Mouse (Mus musculus) neural tube, embryonic 14.5 days (tissue): Measurements from ENCODE around the gene Tdgf1. TPM values are rescaled to one million over a fixed set of nuclear protein-coding genes. Genes with fewer than 3 reads are reported as not detected.

Experiments
- ATAC-seq: fragments of 200-750 bp; cut with Nextera tagmentation; 2 replicates; pipeline ENCODE4 v1.8.0; 2017; ENCODE audit warnings: low read depth, mild to moderate bottlenecking, moderate TSS enrichment, moderate library complexity
- H3K27ac ChIP-seq: fragments of 300-500 bp; sonication (generic); 2 replicates; pipeline ENCODE4 v1.5.1; 2014; ENCODE audit warnings: low read depth, mild to moderate bottlenecking, control low read depth, low read length, moderate library complexity, mixed read lengths
- H3K27me3 ChIP-seq: fragments of 300-500 bp; sonication (generic); 2 replicates; pipeline ENCODE4 v1.6.1; 2014; ENCODE audit warnings: low read length; ENCODE audit not compliant: control insufficient read depth, insufficient read depth
- H3K36me3 ChIP-seq: fragments of 300-500 bp; sonication (generic); 2 replicates; pipeline ENCODE4 v1.6.1; 2014; ENCODE audit warnings: low read length, mixed read lengths; ENCODE audit not compliant: control insufficient read depth, insufficient read depth
- H3K4me1 ChIP-seq: fragments of 300-500 bp; sonication (generic); 2 replicates; pipeline ENCODE4 v1.6.1; 2014; ENCODE audit warnings: low read length; ENCODE audit not compliant: control insufficient read depth, insufficient read depth
- H3K4me2 ChIP-seq: fragments of 300-500 bp; sonication (generic); 2 replicates; pipeline ENCODE4 v1.6.1; 2014; ENCODE audit warnings: mild to moderate bottlenecking, low read depth, low read length, control low read depth
- H3K4me3 ChIP-seq: fragments of 300-500 bp; sonication (generic); 2 replicates; pipeline ENCODE4 v1.5.1; 2014; ENCODE audit warnings: low read depth, low read length, control low read depth, mixed read lengths
- H3K9ac ChIP-seq: fragments of 300-500 bp; sonication (generic); replicated peaks from 2 replicates; pipeline ENCODE4 v1.6.1; 2014; ENCODE audit warnings: low read depth, mild to moderate bottlenecking, control low read depth, low read length, mixed read lengths
- H3K9me3 ChIP-seq: fragments of 300-500 bp; sonication (generic); 2 replicates; pipeline ENCODE4 v1.6.1; 2016; ENCODE audit warnings: low read length; ENCODE audit not compliant: control insufficient read depth
- WGBS: fragments of 180-500 bp; shearing (Covaris S2); extraction: QIAGEN DNeasy Blood & Tissue Kit; methylation state at CpG from one replicate; pipeline ENCODE4 v1.1.7; 2014; 5-methylcytosine and 5-hydroxymethylcytosine counted together
- polyA plus RNA-seq: library from polyadenylated mRNA; unstranded; fragments of >200 nt; fragmentation: Nextera tagmentation; extraction: Ambion mirVana; gene quantifications from 2 replicates; pipeline ENCODE4 v1.2.1, GENCODE M21; 2014

Gene Tdgf1
- polyA plus RNA-seq, result 0.58 and 0.71 TPM in 2 replicates

- peaks cover 2% of the 10 kb centered on the region; the same call in 1 of the 2 replicates for H3K27me3 ChIP-seq
- no peak within 1 kb of the TSS for H3K27ac ChIP-seq
- ATAC-seq, result no peak
- H3K36me3 ChIP-seq, result no peaks in the 10 kb centered on the region
- peak within 1 kb of the TSS; percentile 29; the same call in 1 of the 2 replicates for H3K4me2 ChIP-seq
- WGBS, result 19% methylated on average over 11 of the region's 11 CpGs
- H3K9ac ChIP-seq, result no peak within 1 kb of the TSS
- H3K9me3 ChIP-seq, result no peaks in the 10 kb centered on the region
- 0 out of 2 replicates have a peak, but pooled peaks cover 3% of the 10 kb centered on the region for H3K4me1 ChIP-seq
- H3K4me3 ChIP-seq, result no peak within 1 kb of the TSS
Measured at GRCm38 (mm10) chr9:110945926-110946325, at the start of gene Tdgf1. TSS of gene Tdgf1 (minus strand) at chr9:110946158.

GRCm38 (mm10) chr9:110994716-110995172 lies 48.8 kb upstream of the Tdgf1 start:
- Histone ChIP-seq H3K9me3 (no peaks in the 10 kb centered on the region), H3K4me2 (peak overlapping the region; percentile 48), H3K4me1 (no peaks in the 10 kb centered on the region), H3K27me3 (no peaks in the 10 kb centered on the region), H3K9ac (no peak overlapping the region), H3K4me3 (peak overlapping the region; percentile 31), H3K27ac (peak overlapping the region; percentile 45; the same call in 1 of the 2 replicates), H3K36me3 (no peaks in the 10 kb centered on the region)
- peak; percentile 89; the same call in 1 of the 2 replicates for ATAC-seq
- WGBS, result 11% methylated on average over 13 of the region's 13 CpGs

DNA sequence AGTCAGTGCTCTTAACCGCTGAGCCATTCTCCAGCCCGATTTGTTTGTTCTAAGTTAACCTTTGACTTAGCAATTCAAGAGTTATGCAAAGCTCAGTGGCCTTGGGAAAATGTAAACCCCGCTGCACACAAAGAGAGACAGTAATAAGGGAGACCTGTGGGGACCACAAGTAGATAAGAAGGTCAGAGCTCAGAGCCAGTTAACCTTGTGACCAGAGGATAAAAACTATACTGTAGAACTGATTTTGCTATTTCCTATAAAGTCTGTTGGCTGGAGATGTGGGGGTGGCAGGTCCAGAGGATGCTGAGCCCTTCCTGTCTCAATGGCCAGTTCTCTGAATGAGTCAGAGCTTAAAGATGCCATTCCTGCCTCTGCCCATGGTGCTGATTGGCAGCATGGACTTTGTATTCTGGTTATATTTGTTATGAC lies 47.3 kb upstream of the Tdgf1 start:
- no peak overlapping the region for H3K27ac ChIP-seq
- no peaks in the 10 kb centered on the region for H3K36me3 ChIP-seq
- no peaks in the 10 kb centered on the region for H3K9me3 ChIP-seq
- no peaks in the 10 kb centered on the region for H3K27me3 ChIP-seq
- H3K4me2 ChIP-seq, result no peak overlapping the region
- ATAC-seq, result no peak
- H3K9ac ChIP-seq, result no peak overlapping the region
- 54% methylated on average over 3 of the region's 3 CpGs for WGBS
- H3K4me3 ChIP-seq, result no peak overlapping the region
- no peaks in the 10 kb centered on the region for H3K4me1 ChIP-seq

DNA sequence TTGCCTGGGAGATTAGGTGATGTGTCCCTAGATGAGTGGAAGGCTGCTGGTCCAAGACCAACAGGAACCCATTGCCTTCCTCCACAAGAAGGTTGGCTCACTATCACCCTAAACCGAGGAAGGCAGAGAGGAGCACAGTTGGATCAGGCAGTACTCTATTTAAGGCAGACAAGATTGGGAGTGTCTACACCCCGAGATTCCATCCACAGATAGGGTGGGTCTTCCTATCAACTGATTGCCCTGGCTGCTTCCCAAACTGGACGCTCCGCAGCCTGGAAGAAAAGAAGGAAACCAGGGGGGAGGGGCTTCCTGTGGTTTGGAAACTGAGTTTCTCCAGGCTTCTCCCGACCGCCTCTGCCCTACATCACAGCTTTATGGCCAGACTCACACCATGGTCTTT lies 44.2 kb upstream of the Tdgf1 start, which contains the start of gene Rtp3:
TSS of gene Rtp3 (minus strand) at position 380 of the 400 bp plus-strand sequence.
- Histone ChIP-seq H3K27me3 (no peaks in the 10 kb centered on the region), H3K9me3 (no peaks in the 10 kb centered on the region), H3K9ac (no peak within 1 kb of the TSS), H3K4me3 (no peak within 1 kb of the TSS), H3K4me2 (no peak within 1 kb of the TSS), H3K4me1 (no peaks in the 10 kb centered on the region), H3K27ac (no peak within 1 kb of the TSS), H3K36me3 (no peaks in the 10 kb centered on the region)
- no peak for ATAC-seq
- WGBS, result 55% methylated on average over 6 of the region's 6 CpGs

DNA sequence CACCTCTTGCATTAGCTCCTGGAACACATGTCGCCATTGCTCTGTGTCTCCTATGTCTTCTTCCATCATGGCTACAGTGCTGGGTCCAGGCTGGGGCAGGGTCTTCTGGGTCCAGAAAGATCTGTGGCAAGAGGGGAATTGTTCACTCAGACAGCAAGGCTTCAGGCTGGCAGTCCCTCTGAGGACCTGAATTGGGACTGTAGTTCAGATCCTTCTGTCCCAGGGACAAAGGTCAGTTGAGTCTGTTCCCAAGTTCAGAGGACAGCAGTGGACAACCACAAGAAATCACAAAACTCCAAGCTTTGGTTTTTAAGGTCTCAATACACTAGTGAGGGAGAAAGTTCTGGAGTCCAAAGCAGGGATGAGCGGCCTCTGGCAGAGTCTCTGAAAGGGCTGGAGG lies 43.6 kb upstream of the Tdgf1 start:
- Histone ChIP-seq H3K27ac (no peak overlapping the region), H3K4me2 (no peak overlapping the region), H3K4me1 (no peaks in the 10 kb centered on the region), H3K4me3 (no peak overlapping the region), H3K9me3 (no peaks in the 10 kb centered on the region), H3K36me3 (no peaks in the 10 kb centered on the region), H3K27me3 (no peaks in the 10 kb centered on the region), H3K9ac (no peak overlapping the region)
- WGBS, result 98% methylated on average over 2 of the region's 2 CpGs
- ATAC-seq, result no peak

DNA sequence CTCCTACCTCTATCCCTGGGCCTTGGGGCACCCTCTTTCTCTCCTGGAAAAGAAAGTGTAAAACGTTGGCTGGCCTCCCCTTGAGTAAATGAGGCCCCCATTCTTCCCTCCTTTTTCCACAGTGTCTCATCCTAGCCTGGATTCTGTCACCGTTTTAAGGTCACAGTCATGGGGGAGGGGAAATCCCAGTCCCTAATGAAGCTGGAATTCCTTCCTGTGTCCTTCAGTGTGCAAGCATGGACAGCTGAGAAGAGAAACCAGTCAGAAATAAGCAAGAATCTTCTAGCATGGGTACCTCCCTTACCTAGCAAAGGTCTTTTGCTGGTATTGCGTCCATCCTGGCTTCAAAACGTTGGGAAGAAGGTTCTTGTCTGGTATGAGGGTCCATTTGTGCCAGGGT lies 43.2 kb upstream of the Tdgf1 start:
- no peak overlapping the region for H3K27ac ChIP-seq
- ATAC-seq, result no peak
- H3K27me3 ChIP-seq, result no peaks in the 10 kb centered on the region
- no peak overlapping the region for H3K4me2 ChIP-seq
- H3K9ac ChIP-seq, result no peak overlapping the region
- WGBS, result 71% methylated on average over 4 of the region's 4 CpGs
- no peaks in the 10 kb centered on the region for H3K9me3 ChIP-seq
- no peaks in the 10 kb centered on the region for H3K4me1 ChIP-seq
- no peaks in the 10 kb centered on the region for H3K36me3 ChIP-seq
- no peak overlapping the region for H3K4me3 ChIP-seq

DNA sequence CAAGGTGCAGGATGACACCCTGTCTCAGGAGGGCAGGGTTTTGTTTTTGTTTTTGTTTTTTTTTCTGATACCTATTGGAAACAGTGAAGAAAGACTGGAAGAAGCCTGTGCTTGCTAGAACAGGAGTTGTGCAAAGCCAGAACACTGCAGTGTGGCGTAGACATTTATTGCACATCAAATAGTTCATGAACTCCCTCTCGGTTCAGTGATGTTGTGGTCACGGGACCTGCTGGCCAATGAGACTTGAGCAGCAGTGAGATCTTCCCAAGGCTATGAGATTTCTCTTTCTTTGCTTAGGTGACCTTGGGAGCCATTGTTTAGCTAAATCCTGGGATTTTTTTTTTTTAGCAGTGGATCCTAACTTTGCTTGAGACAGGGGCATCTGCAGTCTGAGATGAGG lies 42.1 kb upstream of the Tdgf1 start:
- Histone ChIP-seq H3K9me3 (no peaks in the 10 kb centered on the region), H3K27ac (no peak overlapping the region), H3K4me1 (no peaks in the 10 kb centered on the region), H3K4me3 (no peak overlapping the region), H3K9ac (no peak overlapping the region), H3K27me3 (no peaks in the 10 kb centered on the region), H3K36me3 (no peaks in the 10 kb centered on the region), H3K4me2 (no peak overlapping the region)
- ATAC-seq, result no peak
- 76% methylated on average over 3 of the region's 3 CpGs for WGBS

- no peaks in the 10 kb centered on the region for H3K27me3 ChIP-seq
- WGBS, result 83% methylated on average over 4 of the region's 4 CpGs
- H3K9me3 ChIP-seq, result no peaks in the 10 kb centered on the region
- H3K4me2 ChIP-seq, result no peak overlapping the region
- no peaks in the 10 kb centered on the region for H3K4me1 ChIP-seq
- ATAC-seq, result no peak
- H3K36me3 ChIP-seq, result no peaks in the 10 kb centered on the region
- no peak overlapping the region for H3K4me3 ChIP-seq
- H3K9ac ChIP-seq, result no peak overlapping the region
- no peak overlapping the region for H3K27ac ChIP-seq
Measured at GRCm38 (mm10) chr9:110987331-110987730, 41.4 kb upstream of the Tdgf1 start.

GRCm38 (mm10) chr9:110985951-110986350 lies 40.0 kb upstream of the Tdgf1 start:
- no peak for ATAC-seq
- Histone ChIP-seq H3K4me2 (no peak overlapping the region), H3K9ac (no peak overlapping the region), H3K27ac (no peak overlapping the region), H3K27me3 (no peaks in the 10 kb centered on the region), H3K9me3 (no peaks in the 10 kb centered on the region), H3K4me1 (no peaks in the 10 kb centered on the region), H3K36me3 (no peaks in the 10 kb centered on the region), H3K4me3 (no peak overlapping the region)
- 93% methylated on average over 8 of the region's 8 CpGs for WGBS
